Mouse (Mus musculus) hindbrain, embryonic 14.5 days (tissue): ENCODE measurements at regions not wholly inside any gene's neighbourhood (a gene's known extent, or its start where the extent isn't known, plus 50 kb on each side); places are given as distances from the start of the nearest gene placed in this dataset.

Experiments
- ATAC-seq: fragments of 200-750 bp; cut with Nextera tagmentation; 2 replicates; pipeline ENCODE4 v1.8.0; 2017; ENCODE audit warnings: moderate number of reproducible peaks, mild to moderate bottlenecking, moderate TSS enrichment, moderate library complexity; ENCODE audit not compliant: low FRiP score
- DNase-seq: peaks from one replicate; pipeline ENCODE4 v3.0.0-alpha.2; 2015; ENCODE audit warnings: low spot score
- H3K27ac ChIP-seq: fragments of 300-500 bp; sonication (generic); 2 replicates; pipeline ENCODE4 v1.5.1; 2014; ENCODE audit warnings: mild to moderate bottlenecking, moderate library complexity
- H3K27me3 ChIP-seq: fragments of 300-500 bp; sonication (generic); 2 replicates; pipeline ENCODE4 v1.6.1; 2014; ENCODE audit warnings: mild to moderate bottlenecking, low read length, mixed read lengths; ENCODE audit not compliant: control insufficient read depth, insufficient read depth
- H3K36me3 ChIP-seq: fragments of 300-500 bp; sonication (generic); replicated peaks from 2 replicates; pipeline ENCODE4 v1.6.1; 2014; ENCODE audit not compliant: control insufficient read depth, insufficient read depth
- H3K4me1 ChIP-seq: fragments of 300-500 bp; sonication (generic); replicated peaks from 2 replicates; pipeline ENCODE4 v1.6.1; 2014; ENCODE audit warnings: antibody characterized with exemption, low read length, mixed read lengths; ENCODE audit not compliant: control insufficient read depth, insufficient read depth
- H3K4me2 ChIP-seq: fragments of 300-500 bp; sonication (generic); replicated peaks from 2 replicates; pipeline ENCODE4 v1.6.1; 2014; ENCODE audit warnings: mild to moderate bottlenecking, moderate library complexity
- H3K4me3 ChIP-seq: fragments of 300-500 bp; sonication (generic); replicated peaks from 2 replicates; pipeline ENCODE4 v1.5.1; 2014; ENCODE audit warnings: mild to moderate bottlenecking, low read length
- H3K9ac ChIP-seq: fragments of 300-500 bp; sonication (generic); 2 replicates; pipeline ENCODE4 v1.6.1; 2014
- H3K9me3 ChIP-seq: fragments of 300-500 bp; sonication (generic); 2 replicates; pipeline ENCODE4 v1.6.1; 2016; ENCODE audit warnings: low read length; ENCODE audit not compliant: control insufficient read depth
- WGBS: fragments of 180-500 bp; shearing (Covaris S2); extraction: QIAGEN DNeasy Blood & Tissue Kit; methylation state at CpG from one replicate; pipeline ENCODE4 v1.1.7; 2014; 5-methylcytosine and 5-hydroxymethylcytosine counted together

DNA sequence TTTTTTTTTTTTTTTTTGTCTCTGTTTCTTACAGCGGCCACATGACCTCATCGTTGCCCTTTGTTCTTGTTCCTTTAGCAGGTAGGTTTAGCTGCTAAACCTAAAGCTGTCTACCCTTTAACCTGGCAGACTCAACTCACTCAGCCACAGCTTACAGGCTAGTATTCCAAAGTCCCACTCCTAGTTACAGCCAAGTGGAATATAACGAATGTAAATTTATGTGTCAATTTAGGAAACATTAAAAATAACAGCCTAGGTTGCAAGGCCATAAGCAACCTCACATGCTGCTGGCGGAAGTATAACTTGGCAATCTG lies 138.7 kb downstream of the Pja1 start:
- Histone ChIP-seq H3K4me3 (no peak overlapping the region), H3K4me1 (no peaks in the 10 kb centered on the region), H3K27ac (no peak overlapping the region), H3K36me3 (no peaks in the 10 kb centered on the region), H3K9ac (no peak overlapping the region), H3K9me3 (no peaks in the 10 kb centered on the region), H3K4me2 (no peak overlapping the region), H3K27me3 (no peaks in the 10 kb centered on the region; the same call in 1 of the 2 replicates)
- ATAC-seq (no peak), DNase-seq (no peak)
- 36% methylated on average over 4 of the region's 4 CpGs for WGBS

DNA sequence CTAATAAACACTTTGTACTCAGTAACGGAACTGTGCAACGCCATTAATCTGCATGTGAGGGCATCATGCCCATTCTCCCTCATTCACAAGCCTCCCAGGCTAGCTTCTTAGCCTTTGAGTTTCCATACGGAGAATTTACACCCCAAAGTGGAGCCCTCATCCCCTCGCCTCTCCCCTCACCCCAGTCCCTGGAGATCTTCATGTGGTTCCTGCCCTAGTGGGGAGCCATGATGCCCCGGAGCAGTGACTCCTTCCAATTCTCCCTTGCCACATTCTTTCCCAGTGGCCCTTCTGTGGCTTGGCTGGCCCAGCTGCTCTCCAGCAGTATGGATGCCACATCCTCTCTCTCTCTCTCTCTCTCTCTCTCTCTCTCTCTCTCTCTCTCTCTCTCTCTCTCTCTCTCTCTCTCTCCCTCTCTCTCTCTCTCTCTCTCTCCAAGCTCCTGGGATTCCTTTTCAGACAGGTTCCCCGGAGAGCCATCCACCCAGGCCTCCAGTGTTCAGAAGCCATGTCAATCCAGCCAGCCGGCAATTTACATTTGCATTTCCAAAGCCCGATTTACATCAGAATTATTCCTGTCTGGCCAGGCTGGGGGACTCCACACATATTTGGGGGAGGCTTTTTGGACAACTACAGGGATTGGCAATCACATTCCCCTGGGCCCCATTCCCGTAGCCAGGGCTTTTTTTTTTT lies 139.2 kb downstream of the Pja1 start:
- no peaks in the 10 kb centered on the region for H3K4me1 ChIP-seq
- WGBS: 42% methylated on average over 9 of the region's 9 CpGs
- H3K36me3 ChIP-seq: no peaks in the 10 kb centered on the region
- no peaks in the 10 kb centered on the region for H3K9me3 ChIP-seq
- H3K9ac ChIP-seq: no peak overlapping the region
- H3K27me3 ChIP-seq: peaks cover 2% of the 10 kb centered on the region; the same call in 1 of the 2 replicates
- H3K4me3 ChIP-seq: no peak overlapping the region
- H3K27ac ChIP-seq: 0 out of 2 replicates have a peak overlapping the region, but pooled peaks have one; percentile 20
- ATAC-seq (peak; percentile 70; the same call in 1 of the 2 replicates), DNase-seq (peak; percentile 27)
- no peak overlapping the region for H3K4me2 ChIP-seq

- Histone ChIP-seq H3K27ac (no peak overlapping the region), H3K4me1 (no peaks in the 10 kb centered on the region; the same call in 1 of the 2 replicates), H3K4me2 (no peak overlapping the region), H3K4me3 (no peak overlapping the region), H3K36me3 (no peaks in the 10 kb centered on the region), H3K9ac (no peak overlapping the region), H3K9me3 (no peaks in the 10 kb centered on the region), H3K27me3 (peaks cover 9% of the 10 kb centered on the region; the same call in 1 of the 2 replicates)
- no peak for ATAC-seq
- no peak for DNase-seq
- WGBS: 96% methylated on average over 8 of the region's 8 CpGs
These were observed 140.7 kb downstream of the Pja1 start for GRCm38 (mm10) chrX:99330386-99330785.

DNA sequence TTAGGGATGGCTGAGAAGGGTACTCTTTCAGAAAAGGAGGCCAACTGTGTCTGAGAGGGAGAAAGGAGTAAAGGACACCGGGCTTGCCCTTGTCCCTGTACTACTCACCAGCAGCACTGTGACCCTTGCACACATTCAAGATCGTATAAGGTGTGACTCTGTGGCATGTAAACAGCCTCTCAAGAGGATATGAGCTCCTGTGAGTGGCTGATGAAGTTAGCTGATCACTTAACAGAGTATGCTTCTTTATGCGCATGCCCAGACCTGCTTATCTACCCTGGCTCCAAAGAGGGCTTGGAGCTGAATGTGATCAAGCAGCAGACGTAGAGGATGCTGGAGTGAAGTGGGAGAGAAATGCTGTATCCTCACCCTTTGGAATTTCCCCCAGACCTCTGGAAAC lies 142.5 kb downstream of the Pja1 start:
- Histone ChIP-seq H3K27me3 (peaks cover 10% of the 10 kb centered on the region; the same call in 1 of the 2 replicates), H3K9me3 (no peaks in the 10 kb centered on the region), H3K4me3 (no peak overlapping the region), H3K27ac (no peak overlapping the region), H3K4me1 (no peaks in the 10 kb centered on the region; the same call in 1 of the 2 replicates), H3K4me2 (no peak overlapping the region), H3K9ac (no peak overlapping the region), H3K36me3 (no peaks in the 10 kb centered on the region)
- 66% methylated on average over 4 of the region's 4 CpGs for WGBS
- ATAC-seq (no peak), DNase-seq (no peak)

- Histone ChIP-seq H3K4me1 (no peaks in the 10 kb centered on the region; the same call in 1 of the 2 replicates), H3K27me3 (peaks cover 14% of the 10 kb centered on the region; the same call in 1 of the 2 replicates), H3K4me3 (no peak overlapping the region), H3K36me3 (no peaks in the 10 kb centered on the region), H3K4me2 (no peak overlapping the region), H3K27ac (no peak overlapping the region), H3K9ac (no peak overlapping the region), H3K9me3 (no peaks in the 10 kb centered on the region)
- ATAC-seq: peak; percentile 57; the same call in 1 of the 2 replicates
- WGBS: 33% methylated on average over 7 of the region's 7 CpGs
- DNase-seq: no peak
These were observed 144.9 kb downstream of the Pja1 start for GRCm38 (mm10) chrX:99326167-99326566.

DNA sequence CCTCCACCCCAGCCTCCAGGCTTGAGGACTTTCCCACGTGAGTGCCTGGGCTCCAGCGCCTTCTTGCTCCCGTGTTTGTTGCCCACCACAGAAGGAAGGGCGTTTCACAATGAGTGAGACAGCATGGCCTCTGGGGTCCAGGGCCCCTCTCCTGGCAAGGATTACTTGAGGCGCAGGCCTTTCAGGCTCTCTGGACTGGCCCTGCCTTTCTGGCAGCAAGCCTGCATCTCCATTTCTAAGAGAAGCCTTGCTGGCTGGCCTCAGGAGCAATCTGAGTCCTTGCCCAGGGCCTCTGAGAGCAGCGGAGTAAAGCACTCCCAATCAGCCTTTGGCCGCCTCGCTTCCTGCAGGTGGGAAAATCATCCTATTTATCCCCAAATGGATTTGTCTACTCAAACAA lies 145.6 kb downstream of the Pja1 start:
- no peak for ATAC-seq
- peak; percentile 45 for DNase-seq
- Histone ChIP-seq H3K27me3 (peaks cover 15% of the 10 kb centered on the region; the same call in 1 of the 2 replicates), H3K4me3 (no peak overlapping the region), H3K9me3 (no peaks in the 10 kb centered on the region), H3K4me1 (no peaks in the 10 kb centered on the region; the same call in 1 of the 2 replicates), H3K36me3 (no peaks in the 10 kb centered on the region), H3K27ac (peak overlapping the region; percentile 46; the same call in 1 of the 2 replicates), H3K4me2 (no peak overlapping the region), H3K9ac (no peak overlapping the region)
- WGBS: 42% methylated on average over 8 of the region's 8 CpGs

GRCm38 (mm10) chrX:99324546-99325170 lies 146.4 kb downstream of the Pja1 start:
- peaks cover 15% of the 10 kb centered on the region; the same call in 1 of the 2 replicates for H3K27me3 ChIP-seq
- H3K36me3 ChIP-seq: no peaks in the 10 kb centered on the region
- H3K27ac ChIP-seq: 0 out of 2 replicates have a peak overlapping the region, but pooled peaks have one; percentile 46
- DNase-seq: no peak
- no peak overlapping the region for H3K4me2 ChIP-seq
- 54% methylated on average over 6 of the region's 6 CpGs for WGBS
- no peak overlapping the region for H3K4me3 ChIP-seq
- ATAC-seq: no peak
- H3K4me1 ChIP-seq: no peaks in the 10 kb centered on the region; the same call in 1 of the 2 replicates
- no peaks in the 10 kb centered on the region for H3K9me3 ChIP-seq
- no peak overlapping the region for H3K9ac ChIP-seq

- WGBS: 75% methylated on average over 7 of the region's 7 CpGs
- H3K36me3 ChIP-seq: no peaks in the 10 kb centered on the region
- ATAC-seq (no peak), DNase-seq (no peak)
- H3K27me3 ChIP-seq: peaks cover 5% of the 10 kb centered on the region; the same call in 1 of the 2 replicates
- no peaks in the 10 kb centered on the region for H3K4me1 ChIP-seq
- no peak overlapping the region for H3K9ac ChIP-seq
- H3K4me3 ChIP-seq: no peak overlapping the region
- H3K4me2 ChIP-seq: no peak overlapping the region
- no peak overlapping the region for H3K27ac ChIP-seq
- no peaks in the 10 kb centered on the region for H3K9me3 ChIP-seq
These were observed 151.3 kb downstream of the Pja1 start for GRCm38 (mm10) chrX:99319791-99320190.

DNA sequence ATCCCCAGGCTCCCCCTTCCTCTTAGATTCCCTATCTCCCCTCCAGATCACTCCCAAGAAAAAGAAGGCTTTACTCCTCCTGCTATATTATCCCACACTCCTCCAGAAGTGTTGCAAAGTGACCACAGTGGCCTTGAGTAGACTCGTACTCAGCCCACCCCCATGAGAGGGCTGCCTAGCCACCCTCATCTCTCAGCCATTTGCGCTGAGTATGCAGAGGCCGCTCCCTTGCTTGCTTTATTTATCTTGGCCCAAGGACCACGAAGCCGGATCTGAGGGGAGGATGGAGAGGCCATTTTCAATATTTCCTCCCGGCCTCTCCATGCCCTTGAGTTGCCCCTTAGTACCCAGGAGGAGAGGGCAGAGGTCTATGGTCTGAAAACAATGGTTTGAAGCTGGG lies 151.9 kb downstream of the Pja1 start:
- no peaks in the 10 kb centered on the region for H3K4me1 ChIP-seq
- 66% methylated on average over 6 of the region's 6 CpGs for WGBS

More for the DNA sequence above, 151.9 kb downstream of the Pja1 start:
- Histone ChIP-seq H3K36me3 (no peaks in the 10 kb centered on the region), H3K27me3 (0 out of 2 replicates have a peak, but pooled peaks cover 5% of the 10 kb centered on the region), H3K9me3 (no peaks in the 10 kb centered on the region), H3K27ac (no peak overlapping the region), H3K4me2 (no peak overlapping the region), H3K4me3 (no peak overlapping the region), H3K9ac (no peak overlapping the region)
- DNase-seq: no peak
- no peak for ATAC-seq
